Mouse (Mus musculus): Measurements from ENCODE around the gene Hnrnpab. TPM values are rescaled to one million over a fixed set of nuclear protein-coding genes. Genes with fewer than 3 reads are reported as not detected.

Gene Hnrnpab
- polyA plus RNA-seq, 1 experiment from 2014 or later, result 402 TPM

- under 1% methylated on average over 59 of the region's 59 CpGs for WGBS
- Histone ChIP-seq H3K36me3 (peaks cover 28% of the 10 kb centered on the region), H3K4me2 (peak within 1 kb of the TSS; percentile 80), H3K27me3 (replicated peaks) (no peaks in the 10 kb centered on the region), H3K4me1 (peaks cover 30% of the 10 kb centered on the region), H3K9me3 (no peaks in the 10 kb centered on the region), H3K27ac (peak within 1 kb of the TSS; percentile 95), H3K4me3 (replicated peaks) (peak within 1 kb of the TSS; percentile 70), H3K9ac (peak within 1 kb of the TSS; percentile 75)
- peak; percentile 94 for ATAC-seq (ENCODE audit: insufficient read depth, low FRiP score, low read depth)
Measured at GRCm38 (mm10) chr11:51584431-51585248, 22.0 kb downstream of the Hnrnpab start, which contains the start of gene Phykpl. Gene Phykpl (plus strand): TSS chr11:51584757.

DNA sequence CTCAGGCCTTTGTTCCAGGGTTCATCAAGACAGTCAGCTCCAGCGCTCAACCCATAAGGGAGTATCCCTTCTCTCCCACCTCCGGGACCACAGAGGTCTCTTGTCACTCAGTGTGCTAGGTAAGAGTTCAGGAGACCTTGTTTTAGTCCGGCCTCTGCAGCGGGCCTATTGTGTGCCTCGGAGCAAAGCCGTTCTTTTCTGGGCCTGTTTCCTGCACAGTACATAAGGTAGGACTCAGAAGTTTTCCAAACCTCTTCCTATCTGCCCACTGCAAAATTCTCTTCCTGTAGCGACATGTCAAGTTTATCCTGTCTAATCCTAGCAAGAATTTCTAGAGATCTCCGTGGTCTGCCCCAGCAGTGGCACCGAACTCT is 22.6 kb downstream of the Hnrnpab start:
- Histone ChIP-seq H3K4me1 (peaks cover 30% of the 10 kb centered on the region), H3K4me2 (peak overlapping the region; percentile 80), H3K27me3 (replicated peaks) (no peaks in the 10 kb centered on the region), H3K36me3 (peaks cover 22% of the 10 kb centered on the region), H3K27ac (peak overlapping the region; percentile 95), H3K4me3 (replicated peaks) (peak overlapping the region; percentile 70), H3K9ac (peak overlapping the region; percentile 40), H3K9me3 (no peaks in the 10 kb centered on the region)
- 11% methylated on average over 9 of the region's 9 CpGs for whole genome bisulfite sequencing
- peak; percentile 14; the same call in 1 of the 2 replicates for ATAC-seq (ENCODE audit: insufficient read depth, low FRiP score, low read depth)

DNA sequence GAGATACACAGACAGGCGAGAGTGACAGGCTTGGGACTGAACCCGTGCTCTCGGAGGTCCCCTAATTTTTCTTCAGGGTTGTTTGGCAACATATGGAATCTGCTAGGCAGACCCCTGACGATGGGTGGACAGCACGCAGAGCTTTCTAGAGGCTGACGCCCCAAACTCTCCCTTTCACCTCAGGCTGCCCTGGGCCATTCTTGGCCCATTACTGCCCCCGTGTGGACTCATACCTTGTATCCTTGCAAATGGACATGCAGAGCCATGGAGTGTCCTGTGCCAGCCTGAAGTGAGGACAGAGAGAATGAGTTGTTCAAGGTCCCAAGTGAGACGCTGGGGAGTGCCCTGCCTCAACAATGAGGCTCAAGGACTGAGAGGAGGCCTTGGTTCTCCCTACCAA is 23.9 kb downstream of the Hnrnpab start:
- Histone ChIP-seq H3K4me1 (peaks cover 30% of the 10 kb centered on the region), H3K4me3 (replicated peaks) (no peak overlapping the region), H3K9me3 (no peaks in the 10 kb centered on the region), H3K4me2 (no peak overlapping the region), H3K36me3 (peaks cover 10% of the 10 kb centered on the region), H3K27me3 (replicated peaks) (no peaks in the 10 kb centered on the region), H3K27ac (no peak overlapping the region), H3K9ac (no peak overlapping the region)
- no peak for ATAC-seq (ENCODE audit: insufficient read depth, low FRiP score, low read depth)
- 23% methylated on average over 8 of the region's 8 CpGs for WGBS

DNA sequence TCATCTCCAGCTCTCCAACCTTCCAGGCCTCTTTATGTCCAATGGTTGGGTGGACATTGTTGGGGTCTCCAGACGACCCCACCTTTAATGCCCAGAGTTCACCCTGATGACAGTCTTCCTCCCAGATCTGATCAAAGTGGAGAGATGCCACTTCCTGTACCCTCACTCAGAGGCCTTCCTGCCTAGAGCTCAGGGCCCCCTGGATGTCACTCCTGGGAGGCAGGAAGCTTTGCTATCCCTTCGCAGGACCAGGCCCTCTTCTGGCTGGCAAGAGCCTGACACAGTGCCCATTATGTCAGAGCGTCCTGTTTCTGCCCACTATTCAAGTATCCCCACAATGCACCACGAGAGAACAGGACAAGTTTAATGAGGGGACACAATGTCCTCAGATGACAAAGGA is 27.6 kb downstream of the Hnrnpab start:
- no peak overlapping the region for H3K27ac ChIP-seq
- H3K4me2 ChIP-seq, result no peak overlapping the region
- no peaks in the 10 kb centered on the region for H3K27me3 ChIP-seq (replicated peaks)
- no peaks in the 10 kb centered on the region for H3K9me3 ChIP-seq
- no peak overlapping the region for H3K4me3 ChIP-seq (replicated peaks)
- H3K9ac ChIP-seq, result no peak overlapping the region
- peaks cover 15% of the 10 kb centered on the region for H3K4me1 ChIP-seq
- WGBS, result 66% methylated on average over 4 of the region's 4 CpGs
- no peaks in the 10 kb centered on the region for H3K36me3 ChIP-seq
- no peak for ATAC-seq (ENCODE audit: insufficient read depth, low FRiP score, low read depth)

DNA sequence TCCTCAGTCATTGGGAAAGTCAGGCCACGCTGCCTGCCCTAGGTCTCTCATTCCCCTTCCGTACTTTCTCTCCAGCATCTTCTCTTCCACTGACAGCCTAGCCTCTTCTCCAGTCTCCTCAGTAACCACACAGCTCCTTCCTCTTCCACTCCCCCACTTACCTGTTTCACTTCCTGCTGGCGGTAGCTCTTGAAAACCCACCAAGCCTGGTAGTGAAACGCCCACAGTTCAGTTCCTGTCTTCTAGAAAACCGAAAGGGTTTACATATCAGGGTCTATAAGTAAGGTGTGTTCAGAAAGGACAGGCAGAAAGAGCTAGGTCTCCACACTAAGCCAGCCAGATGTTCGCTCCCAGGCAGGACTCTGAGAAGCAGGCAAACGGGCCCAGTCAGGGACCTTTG is 29.1 kb downstream of the Hnrnpab start:
- ATAC-seq (ENCODE audit: insufficient read depth, low FRiP score, low read depth), result no peak
- no peak overlapping the region for H3K9ac ChIP-seq
- H3K27ac ChIP-seq, result no peak overlapping the region
- WGBS, result 78% methylated on average over 7 of the region's 7 CpGs
- H3K36me3 ChIP-seq, result no peaks in the 10 kb centered on the region
- no peaks in the 10 kb centered on the region for H3K27me3 ChIP-seq (replicated peaks)
- H3K4me3 ChIP-seq (replicated peaks), result no peak overlapping the region
- no peak overlapping the region for H3K4me2 ChIP-seq
- H3K9me3 ChIP-seq, result no peaks in the 10 kb centered on the region
- H3K4me1 ChIP-seq, result 0 out of 2 replicates have a peak, but pooled peaks cover under 1% of the 10 kb centered on the region

DNA sequence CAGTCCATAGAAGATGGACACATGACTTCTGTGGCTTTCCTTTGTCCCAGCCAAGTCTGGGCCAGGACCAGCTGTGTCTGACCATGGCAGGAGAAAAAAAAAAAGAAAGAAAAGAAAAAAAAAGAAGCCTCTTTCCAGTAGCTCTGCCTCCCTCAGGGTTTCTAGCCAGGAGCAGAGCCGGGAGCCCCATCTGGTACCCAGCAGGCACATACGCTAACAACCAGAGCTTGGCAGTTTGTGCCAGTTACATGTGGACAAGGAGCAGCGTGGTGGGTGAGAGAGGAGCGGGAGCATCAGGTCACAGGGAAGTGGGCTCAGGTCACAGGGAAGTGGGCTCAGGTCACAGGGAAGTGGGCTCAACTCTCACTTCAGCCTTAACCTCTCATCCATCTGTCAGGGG is 30.2 kb downstream of the Hnrnpab start:
- Histone ChIP-seq H3K27ac (no peak overlapping the region), H3K27me3 (replicated peaks) (no peaks in the 10 kb centered on the region), H3K9ac (no peak overlapping the region), H3K9me3 (no peaks in the 10 kb centered on the region), H3K4me1 (no peaks in the 10 kb centered on the region), H3K4me3 (replicated peaks) (no peak overlapping the region), H3K36me3 (no peaks in the 10 kb centered on the region), H3K4me2 (no peak overlapping the region)
- 90% methylated on average over 4 of the region's 4 CpGs for WGBS
- no peak for ATAC-seq (ENCODE audit: insufficient read depth, low FRiP score, low read depth)

- H3K9ac ChIP-seq, result no peak overlapping the region
- H3K4me1 ChIP-seq, result no peaks in the 10 kb centered on the region
- H3K4me3 ChIP-seq (replicated peaks), result no peak overlapping the region
- H3K27me3 ChIP-seq (replicated peaks), result no peaks in the 10 kb centered on the region
- H3K36me3 ChIP-seq, result no peaks in the 10 kb centered on the region
- no peaks in the 10 kb centered on the region for H3K9me3 ChIP-seq
- no peak overlapping the region for H3K27ac ChIP-seq
- 86% methylated on average over 4 of the region's 4 CpGs for WGBS
- ATAC-seq (ENCODE audit: insufficient read depth, low FRiP score, low read depth), result no peak; the same call in 1 of the 2 replicates
- H3K4me2 ChIP-seq, result no peak overlapping the region
Measured at GRCm38 (mm10) chr11:51568801-51569200, 37.8 kb downstream of the Hnrnpab start.

DNA sequence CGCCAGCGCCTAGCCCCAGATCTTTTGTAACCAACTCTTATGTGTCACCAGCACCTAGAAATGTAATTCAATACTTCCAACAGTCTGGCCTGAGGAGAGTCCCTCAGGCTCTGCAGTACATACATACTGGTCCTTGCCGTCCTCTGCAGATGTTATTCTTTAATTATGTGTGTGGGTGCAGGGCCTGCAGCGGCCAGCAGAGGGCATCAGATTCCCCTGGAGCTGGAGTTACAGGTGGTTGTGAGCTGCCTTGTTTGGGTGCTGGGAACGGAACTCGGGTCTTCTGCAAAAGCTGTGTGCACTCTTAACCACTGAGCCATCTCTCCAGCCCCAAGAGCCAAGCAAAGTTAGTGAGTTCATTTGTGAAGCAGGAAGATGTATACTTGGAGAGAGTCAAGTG is 40.7 kb downstream of the Hnrnpab start:
- no peaks in the 10 kb centered on the region for H3K9me3 ChIP-seq
- 90% methylated on average over 6 of the region's 6 CpGs for WGBS

DNA sequence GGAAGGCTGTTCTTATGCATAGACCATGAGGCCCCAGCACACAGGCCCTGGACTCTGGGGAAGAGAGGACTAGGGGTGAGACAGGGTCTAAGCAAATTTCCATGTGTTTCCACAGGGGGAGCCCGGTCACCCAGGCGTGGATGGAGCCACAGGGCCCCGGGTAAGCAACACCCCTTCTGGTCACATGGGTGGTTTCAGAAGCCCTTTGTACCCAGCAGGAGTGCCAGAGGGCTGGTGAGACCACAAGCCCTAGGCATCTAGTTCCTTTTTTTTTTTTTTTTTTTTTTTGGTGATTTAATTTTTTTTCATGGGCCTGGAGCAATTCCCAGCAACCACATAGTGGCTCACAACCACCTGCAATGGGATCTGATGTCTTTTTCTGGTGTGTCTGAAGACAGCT is 41.6 kb downstream of the Hnrnpab start:
- ATAC-seq (ENCODE audit: insufficient read depth, low FRiP score, low read depth), result no peak
- Histone ChIP-seq H3K4me1 (no peaks in the 10 kb centered on the region), H3K9me3 (no peaks in the 10 kb centered on the region), H3K4me2 (no peak overlapping the region), H3K27ac (no peak overlapping the region), H3K36me3 (no peaks in the 10 kb centered on the region), H3K4me3 (replicated peaks) (no peak overlapping the region), H3K9ac (no peak overlapping the region), H3K27me3 (replicated peaks) (no peaks in the 10 kb centered on the region)
- 39% methylated on average over 3 of the region's 3 CpGs for WGBS

More for the DNA sequence above, 40.7 kb downstream of the Hnrnpab start:
- no peak overlapping the region for H3K9ac ChIP-seq
- ATAC-seq (ENCODE audit: insufficient read depth, low FRiP score, low read depth), result no peak
- H3K4me1 ChIP-seq, result no peaks in the 10 kb centered on the region
- no peak overlapping the region for H3K27ac ChIP-seq
- H3K4me2 ChIP-seq, result no peak overlapping the region
- H3K4me3 ChIP-seq (replicated peaks), result no peak overlapping the region
- H3K27me3 ChIP-seq (replicated peaks), result no peaks in the 10 kb centered on the region
- H3K36me3 ChIP-seq, result no peaks in the 10 kb centered on the region

- Histone ChIP-seq H3K9ac (no peak overlapping the region), H3K4me3 (replicated peaks) (no peak overlapping the region), H3K4me1 (no peaks in the 10 kb centered on the region), H3K36me3 (no peaks in the 10 kb centered on the region), H3K9me3 (no peaks in the 10 kb centered on the region), H3K27ac (no peak overlapping the region), H3K27me3 (replicated peaks) (no peaks in the 10 kb centered on the region), H3K4me2 (no peak overlapping the region)
- WGBS, result 95% methylated on average over 1 of the region's 1 CpGs
- ATAC-seq (ENCODE audit: insufficient read depth, low FRiP score, low read depth), result no peak
Measured at GRCm38 (mm10) chr11:51563276-51563675, 43.4 kb downstream of the Hnrnpab start.

GRCm38 (mm10) chr11:51555066-51555465 is 51.6 kb downstream of the Hnrnpab start:
- ATAC-seq (ENCODE audit: insufficient read depth, low FRiP score, low read depth), result no peak
- Histone ChIP-seq H3K9me3 (no peaks in the 10 kb centered on the region), H3K27me3 (replicated peaks) (no peaks in the 10 kb centered on the region), H3K4me1 (peaks cover 12% of the 10 kb centered on the region; the same call in 1 of the 2 replicates), H3K27ac (no peak overlapping the region), H3K4me3 (replicated peaks) (no peak overlapping the region), H3K9ac (no peak overlapping the region), H3K4me2 (no peak overlapping the region), H3K36me3 (no peaks in the 10 kb centered on the region)
- WGBS, result 31% methylated on average over 2 of the region's 2 CpGs

DNA sequence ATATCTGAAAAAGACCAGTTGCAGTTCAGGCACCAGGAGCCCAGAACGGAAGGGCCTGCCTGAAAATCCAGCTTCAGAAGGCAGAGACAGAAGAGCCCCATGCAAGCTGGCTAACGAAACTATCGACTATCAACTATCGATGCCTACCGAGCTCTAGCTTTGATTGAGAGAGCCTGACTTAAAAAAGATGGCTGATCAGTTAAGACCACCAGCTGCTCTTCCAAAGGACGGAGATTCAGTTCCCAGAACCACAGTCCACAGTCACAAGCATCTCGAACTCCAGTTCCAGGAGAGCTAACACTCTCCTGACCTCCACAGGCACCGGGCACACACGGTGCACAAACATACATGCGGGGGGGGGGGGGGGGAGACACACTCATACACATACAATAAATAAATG is 52.1 kb downstream of the Hnrnpab start:
- H3K4me2 ChIP-seq, result no peak overlapping the region
- no peaks in the 10 kb centered on the region for H3K27me3 ChIP-seq (replicated peaks)
- no peak overlapping the region for H3K4me3 ChIP-seq (replicated peaks)
- H3K9me3 ChIP-seq, result no peaks in the 10 kb centered on the region
- no peak overlapping the region for H3K27ac ChIP-seq
- H3K4me1 ChIP-seq, result peaks cover 12% of the 10 kb centered on the region; the same call in 1 of the 2 replicates
- 58% methylated on average over 9 of the region's 10 CpGs for WGBS
- no peaks in the 10 kb centered on the region for H3K36me3 ChIP-seq
- no peak overlapping the region for H3K9ac ChIP-seq
- ATAC-seq (ENCODE audit: insufficient read depth, low FRiP score, low read depth), result no peak

Measured in stomach, embryonic 15.5 days (tissue).